Mouse (Mus musculus) kidney, adult 2 months (tissue): ENCODE data around the gene Cstf1.

Source experiments
- CTCF ChIP-seq: fragments of 200-500 bp; conservative IDR thresholded peaks from 2 replicates; pipeline ENCODE4 v1.5.1; 2011; ENCODE audit warnings: low read depth, mild to moderate bottlenecking, control low read depth, low read length, moderate library complexity, mixed read lengths; ENCODE audit not compliant: insufficient read depth, insufficient read length
- POLR2A ChIP-seq: fragments of 200-500 bp; IDR thresholded peaks from one replicate; pipeline ENCODE4 v1.6.1; 2011; ENCODE audit warnings: low read depth, low read length, control low read depth

GRCm38 (mm10) chr2:172395961-172396360 is 25.5 kb downstream of the Cstf1 start:
- TF ChIP-seq CTCF (no peak), POLR2A (no peak)
